Mouse (Mus musculus) kidney, embryonic 14.5 days (tissue): ENCODE measurements around the gene Ibsp. TPM values are rescaled to one million over a fixed set of nuclear protein-coding genes. Genes with fewer than 3 reads are reported as not detected.

ENCODE experiments used
- ATAC-seq: fragments of 200-750 bp; cut with Nextera tagmentation; 2 replicates; pipeline ENCODE4 v1.8.0; 2017; ENCODE audit warnings: moderate number of reproducible peaks, mild to moderate bottlenecking, moderate TSS enrichment, moderate library complexity; ENCODE audit not compliant: low FRiP score, low TSS enrichment
- H3K27ac ChIP-seq: fragments of 300-500 bp; sonication (generic); 2 replicates; pipeline ENCODE4 v1.5.1; 2014; ENCODE audit warnings: low read depth, mild to moderate bottlenecking, low read length, moderate library complexity, mixed read lengths
- H3K27me3 ChIP-seq: fragments of 300-500 bp; sonication (generic); 2 replicates; pipeline ENCODE4 v1.6.1; 2014; ENCODE audit warnings: mild to moderate bottlenecking, low read length; ENCODE audit not compliant: control insufficient read depth, insufficient read depth
- H3K36me3 ChIP-seq: fragments of 300-500 bp; sonication (generic); 2 replicates; pipeline ENCODE4 v1.6.1; 2014; ENCODE audit warnings: low read length, mixed read lengths; ENCODE audit not compliant: control insufficient read depth, insufficient read depth
- H3K4me1 ChIP-seq: fragments of 300-500 bp; sonication (generic); 2 replicates; pipeline ENCODE4 v1.6.1; 2014; ENCODE audit warnings: low read length, mixed read lengths; ENCODE audit not compliant: control insufficient read depth, insufficient read depth
- H3K4me2 ChIP-seq: fragments of 300-500 bp; sonication (generic); replicated peaks from 2 replicates; pipeline ENCODE4 v1.6.1; 2014; ENCODE audit warnings: low read depth, mild to moderate bottlenecking, low read length
- H3K4me3 ChIP-seq: fragments of 300-500 bp; sonication (generic); 2 replicates; pipeline ENCODE4 v1.5.1; 2014; ENCODE audit warnings: mild to moderate bottlenecking, low read length
- H3K9ac ChIP-seq: fragments of 300-500 bp; sonication (generic); 2 replicates; pipeline ENCODE4 v1.6.1; 2014; ENCODE audit warnings: low read depth, mild to moderate bottlenecking, low read length, moderate library complexity
- H3K9me3 ChIP-seq: fragments of 300-500 bp; sonication (generic); 2 replicates; pipeline ENCODE4 v1.6.1; 2016; ENCODE audit warnings: low read length; ENCODE audit not compliant: control insufficient read depth
- whole genome bisulfite sequencing: fragments of 180-500 bp; shearing (Covaris S2); extraction: QIAGEN DNeasy Blood & Tissue Kit; methylation state at CpG from one replicate; pipeline ENCODE4 v1.1.7; 2014; 5-methylcytosine and 5-hydroxymethylcytosine counted together
- polyA plus RNA-seq: library from polyadenylated mRNA; unstranded; fragments of >200 nt; fragmentation: Nextera tagmentation; extraction: Ambion mirVana; gene quantifications from 2 replicates; pipeline ENCODE4 v1.2.1, GENCODE M21; 2014

Ibsp gene
- not detected in 2 replicates for polyA plus RNA-seq

- Histone ChIP-seq H3K4me1 (no peaks in the 10 kb centered on the region), H3K27me3 (no peaks in the 10 kb centered on the region), H3K9ac (no peak within 1 kb of the TSS), H3K4me3 (no peak within 1 kb of the TSS), H3K36me3 (no peaks in the 10 kb centered on the region), H3K27ac (no peak within 1 kb of the TSS), H3K9me3 (no peaks in the 10 kb centered on the region), H3K4me2 (no peak within 1 kb of the TSS)
- ATAC-seq, result no peak
- WGBS, result 75% methylated on average over 6 of the region's 6 CpGs
Observed at GRCm38 (mm10) chr5:104298994-104299393, at the start of gene Ibsp. Ibsp (plus strand) TSS chr5:104299171.

DNA sequence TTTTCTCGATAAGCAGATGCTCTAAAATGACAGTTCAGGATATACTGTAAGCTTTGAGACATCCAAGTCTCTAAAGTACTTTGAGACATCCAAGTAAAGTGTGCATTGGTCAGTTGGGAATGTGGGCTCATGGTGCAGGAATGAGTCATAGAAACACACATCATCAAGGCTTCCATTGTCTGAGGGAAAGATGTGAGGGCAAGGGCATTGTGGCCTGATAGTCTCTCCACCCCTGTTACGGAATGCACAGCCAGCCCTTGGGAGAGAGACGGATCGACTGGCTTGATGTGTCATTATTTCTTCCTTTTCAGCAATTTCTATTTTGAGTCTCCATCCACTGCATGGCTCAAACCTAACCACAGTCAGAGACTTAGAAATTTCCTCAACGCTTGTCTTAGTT is 47.2 kb upstream of the Ibsp start:
- ATAC-seq, result no peak
- no peak overlapping the region for H3K9ac ChIP-seq
- H3K9me3 ChIP-seq, result no peaks in the 10 kb centered on the region
- no peak overlapping the region for H3K27ac ChIP-seq
- H3K36me3 ChIP-seq, result no peaks in the 10 kb centered on the region
- no peaks in the 10 kb centered on the region for H3K27me3 ChIP-seq
- 82% methylated on average over 5 of the region's 5 CpGs for WGBS
- no peaks in the 10 kb centered on the region for H3K4me1 ChIP-seq
- no peak overlapping the region for H3K4me2 ChIP-seq
- H3K4me3 ChIP-seq, result no peak overlapping the region

- Histone ChIP-seq H3K9ac (no peak overlapping the region), H3K4me2 (no peak overlapping the region), H3K36me3 (no peaks in the 10 kb centered on the region), H3K4me3 (no peak overlapping the region), H3K4me1 (no peaks in the 10 kb centered on the region), H3K9me3 (no peaks in the 10 kb centered on the region), H3K27ac (no peak overlapping the region), H3K27me3 (no peaks in the 10 kb centered on the region)
- no peak for ATAC-seq
- WGBS, result 68% methylated on average over 3 of the region's 3 CpGs
Observed at GRCm38 (mm10) chr5:104256585-104256984, 42.4 kb upstream of the Ibsp start.

DNA sequence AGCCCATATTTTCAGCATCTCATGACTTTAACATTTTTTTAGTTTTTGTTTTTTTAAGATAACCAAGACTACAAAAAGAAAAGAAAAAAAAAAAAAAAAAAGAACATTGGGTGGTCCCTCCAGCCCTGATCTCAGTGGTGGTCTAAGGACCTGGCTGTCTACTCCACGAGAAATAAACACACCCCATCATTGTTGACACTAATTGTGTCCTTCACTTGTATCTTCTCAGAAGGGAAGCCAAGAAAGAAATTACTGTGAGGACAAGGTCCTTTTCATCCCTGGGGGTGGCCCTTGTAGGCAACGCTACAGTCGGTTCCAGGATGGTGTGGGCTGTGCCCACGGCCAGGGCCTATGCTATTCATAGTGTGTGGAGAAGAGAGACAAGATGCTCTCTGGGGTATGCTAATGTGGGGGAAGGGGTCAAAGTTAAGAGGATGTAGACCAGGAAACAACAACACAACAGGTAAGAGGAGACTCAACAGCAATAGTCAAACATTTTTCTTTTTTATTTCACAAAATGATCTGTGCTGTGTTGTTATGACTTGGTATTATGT is 37.0 kb upstream of the Ibsp start:
- H3K4me1 ChIP-seq, result no peaks in the 10 kb centered on the region
- no peak overlapping the region for H3K9ac ChIP-seq
- no peak overlapping the region for H3K4me3 ChIP-seq
- WGBS, result 79% methylated on average over 4 of the region's 4 CpGs
- no peaks in the 10 kb centered on the region for H3K27me3 ChIP-seq
- H3K36me3 ChIP-seq, result no peaks in the 10 kb centered on the region
- ATAC-seq, result no peak
- H3K27ac ChIP-seq, result no peak overlapping the region
- no peak overlapping the region for H3K4me2 ChIP-seq
- H3K9me3 ChIP-seq, result no peaks in the 10 kb centered on the region

- 88% methylated on average over 13 of the region's 13 CpGs for WGBS
- Histone ChIP-seq H3K4me1 (no peaks in the 10 kb centered on the region), H3K27ac (no peak overlapping the region), H3K9me3 (no peaks in the 10 kb centered on the region), H3K4me2 (no peak overlapping the region), H3K4me3 (no peak overlapping the region), H3K27me3 (no peaks in the 10 kb centered on the region), H3K36me3 (no peaks in the 10 kb centered on the region), H3K9ac (no peak overlapping the region)
- no peak for ATAC-seq
Observed at GRCm38 (mm10) chr5:104263014-104263776, 35.8 kb upstream of the Ibsp start.

DNA sequence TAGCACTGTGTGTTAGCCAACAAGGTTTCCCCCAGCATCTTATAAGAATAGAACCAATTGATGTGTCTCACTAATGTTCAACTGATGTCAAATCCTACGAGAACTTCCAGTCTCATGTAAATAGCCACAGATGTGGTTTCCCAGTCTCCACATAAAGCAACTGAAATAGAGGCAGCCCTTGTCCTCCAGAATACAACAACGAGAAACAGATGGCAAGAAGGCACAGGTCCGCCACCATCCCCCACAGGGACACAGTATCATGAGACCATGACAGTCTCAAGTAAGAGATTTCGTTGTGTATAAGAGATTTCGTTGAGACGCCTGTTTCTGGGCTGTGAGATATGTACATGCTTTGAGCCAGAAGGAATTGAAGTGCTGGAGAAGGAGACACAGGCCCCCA is 4.8 kb upstream of the Ibsp start:
- no peaks in the 10 kb centered on the region for H3K9me3 ChIP-seq
- no peak overlapping the region for H3K27ac ChIP-seq
- no peak for ATAC-seq
- no peak overlapping the region for H3K4me3 ChIP-seq
- 79% methylated on average over 6 of the region's 6 CpGs for WGBS
- H3K9ac ChIP-seq, result no peak overlapping the region
- H3K36me3 ChIP-seq, result no peaks in the 10 kb centered on the region
- H3K4me2 ChIP-seq, result no peak overlapping the region
- H3K27me3 ChIP-seq, result no peaks in the 10 kb centered on the region
- no peaks in the 10 kb centered on the region for H3K4me1 ChIP-seq

DNA sequence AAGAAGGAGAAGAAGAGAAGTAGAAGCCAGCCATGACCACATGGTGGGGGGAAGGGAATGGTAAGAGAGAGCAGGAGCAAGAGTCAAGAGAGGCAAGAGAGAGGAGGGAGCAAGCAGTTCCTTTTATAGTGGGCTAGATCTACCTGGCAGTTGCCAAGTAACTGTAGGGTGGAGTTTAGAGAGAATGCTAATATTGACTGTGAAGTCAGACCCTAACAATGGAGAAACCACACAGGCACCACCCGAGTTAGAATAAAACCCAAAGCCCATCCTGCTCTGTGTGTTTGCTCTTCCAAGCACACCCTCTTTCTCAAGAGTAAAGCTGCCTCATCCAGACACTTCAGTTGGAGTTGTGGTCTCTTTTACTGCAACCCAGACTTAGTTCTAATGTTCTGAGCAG is 15.1 kb downstream of the Ibsp start:
- Histone ChIP-seq H3K9me3 (no peaks in the 10 kb centered on the region), H3K27ac (no peak overlapping the region), H3K4me3 (no peak overlapping the region), H3K9ac (no peak overlapping the region), H3K4me2 (no peak overlapping the region), H3K36me3 (no peaks in the 10 kb centered on the region), H3K4me1 (no peaks in the 10 kb centered on the region), H3K27me3 (no peaks in the 10 kb centered on the region)
- ATAC-seq, result no peak
- 76% methylated on average over 1 of the region's 1 CpGs for WGBS

DNA sequence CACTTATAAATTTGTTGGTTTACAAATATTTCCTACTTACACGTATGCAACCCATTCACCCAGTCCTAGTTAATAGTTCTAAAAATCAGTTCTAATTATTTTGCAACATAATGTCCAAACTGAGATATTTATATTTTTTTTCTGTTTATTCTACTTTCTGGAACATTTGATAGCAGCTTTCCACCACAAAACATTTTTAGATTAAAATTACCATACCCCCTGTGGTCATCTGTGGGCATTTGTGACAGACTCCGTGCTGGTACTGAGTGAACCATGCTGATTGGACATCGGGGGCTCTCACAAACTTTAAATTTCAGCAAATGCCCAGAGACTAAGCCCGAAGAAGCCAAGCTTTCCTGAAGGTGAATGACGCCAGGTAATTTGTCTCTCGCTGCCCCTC is 26.1 kb downstream of the Ibsp start, which contains the start of gene Mepe:
TSS of gene Mepe (plus strand) at position 301 of the 400 bp plus-strand sequence.
- WGBS, result 92% methylated on average over 6 of the region's 6 CpGs
- Histone ChIP-seq H3K27ac (no peak within 1 kb of the TSS), H3K4me2 (no peak within 1 kb of the TSS), H3K9me3 (no peaks in the 10 kb centered on the region), H3K4me3 (no peak within 1 kb of the TSS), H3K4me1 (no peaks in the 10 kb centered on the region), H3K27me3 (no peaks in the 10 kb centered on the region), H3K36me3 (no peaks in the 10 kb centered on the region), H3K9ac (no peak within 1 kb of the TSS)
- no peak for ATAC-seq

DNA sequence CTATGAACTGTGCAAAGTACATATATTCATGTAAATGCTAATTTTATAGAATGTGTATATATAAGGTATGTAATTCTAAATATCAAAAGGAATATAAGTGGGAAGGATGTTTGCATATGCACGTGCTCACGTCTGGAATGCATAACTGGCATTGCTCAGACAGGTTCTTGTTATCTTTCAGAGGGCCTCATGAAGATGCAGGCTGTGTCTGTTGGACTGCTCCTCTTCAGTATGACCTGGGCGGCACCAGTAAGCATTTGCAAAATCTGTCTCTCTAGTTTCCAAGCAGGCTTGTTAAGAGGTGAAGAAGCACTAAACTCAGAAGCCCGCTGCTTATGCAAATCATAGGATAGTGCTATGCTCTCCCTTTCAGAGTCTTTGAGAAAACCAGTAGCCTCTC is 27.9 kb downstream of the Ibsp start:
- Histone ChIP-seq H3K4me1 (no peaks in the 10 kb centered on the region), H3K4me2 (no peak overlapping the region), H3K4me3 (no peak overlapping the region), H3K9me3 (no peaks in the 10 kb centered on the region), H3K9ac (no peak overlapping the region), H3K27ac (no peak overlapping the region), H3K36me3 (no peaks in the 10 kb centered on the region), H3K27me3 (no peaks in the 10 kb centered on the region)
- ATAC-seq, result no peak
- 80% methylated on average over 4 of the region's 4 CpGs for WGBS
